Mouse (Mus musculus) v-Abl transformed pro-B cells (cell line): ENCODE data around the gene Tomm40l.

ENCODE experiments used
- in situ Hi-C, 2 experiments: fragments of 400-800 bp; cut with MboI; formaldehyde crosslinking; loops; one replicate each; pipeline ENCODE4 v1.15.1; 2025; ENCODE audit not compliant: unreplicated experiment in 2 of 2

The Tomm40l gene

GRCm38 (mm10) chr1:171234126-171234525 is 11.8 kb upstream of the Tomm40l start, which contains the start of gene Fcer1g:
TSS of gene Fcer1g (minus strand) at chr1:171234365.
- in situ Hi-C loops: loop anchor here (25.0 kb wide), 2 partner anchors 222 to 597 kb away; partner anchors contain the start of genes Fcgr4 (in 1 of the 2) and Olfml2b (in 1 of the 2)

- in situ Hi-C loops: loop anchor here (25.0 kb wide), 2 partner anchors 221 to 596 kb away; partner anchors contain the start of genes Fcgr4 (in 1 of the 2) and Olfml2b (in 1 of the 2)
Observed at GRCm38 (mm10) chr1:171232800-171233730, 10.8 kb upstream of the Tomm40l start.

GRCm38 (mm10) chr1:171232348-171232747 is 10.0 kb upstream of the Tomm40l start:
- in situ Hi-C loops: loop anchor here (25.0 kb wide), 2 partner anchors 220 to 595 kb away; partner anchors contain the start of genes Fcgr4 (in 1 of the 2) and Olfml2b (in 1 of the 2)

- in situ Hi-C loops: loop anchor here (25.0 kb wide), 2 partner anchors 220 to 595 kb away; partner anchors contain the start of genes Fcgr4 (in 1 of the 2) and Olfml2b (in 1 of the 2)
Observed at GRCm38 (mm10) chr1:171231844-171232243, 9.5 kb upstream of the Tomm40l start.

- in situ Hi-C loops: loop anchor here (25.0 kb wide), 2 partner anchors 218 to 593 kb away; partner anchors contain the start of genes Fcgr4 (in 1 of the 2) and Olfml2b (in 1 of the 2)
Observed at GRCm38 (mm10) chr1:171230215-171230614, 7.9 kb upstream of the Tomm40l start.

GRCm38 (mm10) chr1:171229750-171230149 is 7.4 kb upstream of the Tomm40l start:
- in situ Hi-C loops: loop anchor here (10.0 to 25.0 kb wide), 3 partner anchors 217 to 592 kb away; partner anchors contain the start of genes Fcgr4 (in 1 of the 2) and Olfml2b (in 1 of the 2)

GRCm38 (mm10) chr1:171227879-171228278 is 5.6 kb upstream of the Tomm40l start:
- in situ Hi-C loops: loop anchor here (10.0 to 25.0 kb wide), 3 partner anchors 216 to 591 kb away; partner anchors contain the start of genes Fcgr4 (in 1 of the 2) and Olfml2b (in 1 of the 2)

- in situ Hi-C loops: loop anchor here (10.0 to 25.0 kb wide), 3 partner anchors 214 to 589 kb away; partner anchors contain the start of genes Fcgr4 (in 1 of the 2) and Olfml2b (in 1 of the 2)
Observed at GRCm38 (mm10) chr1:171226780-171227179, 4.5 kb upstream of the Tomm40l start.

GRCm38 (mm10) chr1:171224857-171225256 is 2.5 kb upstream of the Tomm40l start, which contains the start of gene Apoa2:
TSS of gene Apoa2 (plus strand) at chr1:171225054.
- in situ Hi-C loops: loop anchor here (5.0 to 25.0 kb wide), 7 partner anchors 58 to 588 kb away; partner anchors contain the start of genes Fcgr4 (in 1 of the 2) and Olfml2b (in 1 of the 2)

- in situ Hi-C loops: loop anchor here (5.0 to 10.0 kb wide), 5 partner anchors 56 to 329 kb away; no protein-coding TSS in a partner anchor
Observed at GRCm38 (mm10) chr1:171223796-171224195, 1.5 kb upstream of the Tomm40l start.

GRCm38 (mm10) chr1:171223168-171223567 is 854 bp upstream of the Tomm40l start:
- in situ Hi-C loops: loop anchor here (5.0 to 10.0 kb wide), 5 partner anchors 56 to 328 kb away; no protein-coding TSS in a partner anchor

GRCm38 (mm10) chr1:171221281-171222193 is 777 bp downstream of the Tomm40l start:
- in situ Hi-C loops: loop anchor here (5.0 to 10.0 kb wide), 5 partner anchors 54 to 327 kb away; no protein-coding TSS in a partner anchor

- in situ Hi-C loops: loop anchor here (5.0 to 10.0 kb wide), 5 partner anchors 54 to 326 kb away; no protein-coding TSS in a partner anchor
Observed at GRCm38 (mm10) chr1:171220871-171221270, 1.4 kb downstream of the Tomm40l start.

GRCm38 (mm10) chr1:171216241-171216955 is 5.9 kb downstream of the Tomm40l start:
- in situ Hi-C loops: no loop called here

GRCm38 (mm10) chr1:171213801-171214496 is 8.4 kb downstream of the Tomm40l start, which contains the start of gene Nr1i3:
TSS of gene Nr1i3 (plus strand) at chr1:171213970.
- in situ Hi-C loops: no loop called here

- in situ Hi-C loops: no loop called here
Observed at GRCm38 (mm10) chr1:171212854-171213253, 9.5 kb downstream of the Tomm40l start.

GRCm38 (mm10) chr1:171209409-171209808 is 12.9 kb downstream of the Tomm40l start:
- in situ Hi-C loops: no loop called here
